ENCODE assay signal across 18 mouse cellular contexts in the genomic region with DNA sequence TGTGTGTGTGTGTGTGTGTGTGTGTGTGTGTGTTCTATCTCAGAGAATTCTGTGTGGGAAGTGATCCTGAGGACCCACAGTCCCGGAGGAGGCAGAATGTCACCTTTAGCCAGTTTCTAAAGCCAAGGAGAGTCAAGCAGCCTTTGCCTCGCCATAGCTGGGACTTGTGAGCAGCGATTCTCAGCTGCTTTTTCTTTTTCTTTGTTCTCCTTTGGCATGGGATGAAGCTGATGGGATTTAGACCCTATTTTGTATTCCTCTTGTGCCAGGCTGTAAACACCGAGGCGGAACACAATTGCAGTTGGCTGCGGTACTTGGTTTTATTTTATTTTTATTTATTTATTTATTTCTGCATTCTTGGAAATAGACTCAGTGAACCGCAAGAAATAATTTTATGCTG. TPM values are rescaled to one million over a fixed set of nuclear protein-coding genes. Genes with fewer than 3 reads are reported as not detected.
DNase-seq lines count a peak whose midpoint lies in the region; ATAC-seq lines count a peak whose summit lies in the region.
"Had no signal": no experiment of that assay in that cellular context is flagged by ENCODE, and none has a peak within 500 bp of the region (broad histone marks: within the 10 kb centered on the region; RNA-seq: fewer than 3 reads in every experiment).

No protein-coding gene starts in this region.

- WGBS in forebrain, embryonic 14.5 days: 67% methylated on average over 7 of the region's 7 CpGs
- 47% methylated on average over 7 of the region's 7 CpGs for WGBS in forebrain, embryonic 16.5 days
- WGBS in hindbrain, embryonic 16.5 days: 52% methylated on average over 7 of the region's 7 CpGs
- 91% methylated on average over 7 of the region's 7 CpGs for WGBS in hindbrain, embryonic 10.5 days
- WGBS in midbrain, embryonic 14.5 days: 34% methylated on average over 7 of the region's 7 CpGs

- H3K27ac ChIP-seq in forebrain, embryonic 14.5 days (ENCODE audit: low read depth, low read length): no peak overlapping the region
- no peak overlapping the region for H3K27ac ChIP-seq in forebrain, embryonic 16.5 days (ENCODE audit: low read length)
- H3K27ac ChIP-seq in hindbrain, embryonic 16.5 days (ENCODE audit: low read depth, low read length): no peak overlapping the region; the same call in 1 of the 2 replicates
- no peak overlapping the region for H3K27ac ChIP-seq in hindbrain, embryonic 10.5 days
- peak overlapping the region; percentile 61 for H3K27ac ChIP-seq in midbrain, embryonic 14.5 days (replicated peaks; ENCODE audit: low read depth, low read length)
- H3K27ac ChIP-seq: embryonic facial prominence, embryonic 12.5 days; forebrain, embryonic 13.5 days; heart, adult 2 months; heart, embryonic 13.5 days had no signal

- H3K9me3 ChIP-seq in forebrain, embryonic 14.5 days (replicated peaks; ENCODE audit: control insufficient read depth, low read length): no peaks in the 10 kb centered on the region
- no peaks in the 10 kb centered on the region for H3K9me3 ChIP-seq in forebrain, embryonic 16.5 days (ENCODE audit: control insufficient read depth, low read length)
- no peaks in the 10 kb centered on the region for H3K9me3 ChIP-seq in hindbrain, embryonic 16.5 days (ENCODE audit: control insufficient read depth, low read length)
- no peaks in the 10 kb centered on the region for H3K9me3 ChIP-seq in hindbrain, embryonic 10.5 days
- no peaks in the 10 kb centered on the region for H3K9me3 ChIP-seq in midbrain, embryonic 14.5 days (ENCODE audit: control insufficient read depth, low read length)
- H3K9me3 ChIP-seq: embryonic facial prominence, embryonic 12.5 days; forebrain, embryonic 13.5 days; heart, embryonic 13.5 days had no signal

- peak; percentile 33 for DNase-seq in forebrain, embryonic 14.5 days (ENCODE audit: low spot score)
- no peak for DNase-seq in hindbrain, embryonic 10.5 days (ENCODE audit: low spot score)
- peak; percentile 52 for DNase-seq in midbrain, embryonic 14.5 days
- DNase-seq in kidney, postnatal 36 days: no peak
- no peak for DNase-seq in urinary bladder, adult 18-20 months (ENCODE audit: low spot score in 2 of 2)
- DNase-seq: cerebellum, adult 2 months; cerebellum, postnatal 25 days; gastrocnemius, postnatal 14 days; heart, adult 2 months; heart, postnatal 14 days; lung, postnatal 4 days had no signal

- no peaks in the 10 kb centered on the region for H3K27me3 ChIP-seq in forebrain, embryonic 14.5 days (replicated peaks; ENCODE audit: control insufficient read depth, insufficient read depth, low read length)
- no peaks in the 10 kb centered on the region for H3K27me3 ChIP-seq in forebrain, embryonic 16.5 days (replicated peaks; ENCODE audit: control insufficient read depth, insufficient read depth, low read length)
- no peaks in the 10 kb centered on the region for H3K27me3 ChIP-seq in hindbrain, embryonic 16.5 days (replicated peaks; ENCODE audit: control insufficient read depth, insufficient read depth, low read length)
- no peaks in the 10 kb centered on the region for H3K27me3 ChIP-seq in hindbrain, embryonic 10.5 days (ENCODE audit: insufficient read depth, poor library complexity, severe bottlenecking)
- no peaks in the 10 kb centered on the region for H3K27me3 ChIP-seq in midbrain, embryonic 14.5 days (ENCODE audit: control insufficient read depth, insufficient read depth, low read length)
- H3K27me3 ChIP-seq: embryonic facial prominence, embryonic 12.5 days; forebrain, embryonic 13.5 days; heart, embryonic 13.5 days had no signal

- no peak for ATAC-seq in forebrain, embryonic 14.5 days
- ATAC-seq in forebrain, embryonic 16.5 days: no peak
- peak; percentile 71; the same call in 1 of the 2 replicates for ATAC-seq in hindbrain, embryonic 16.5 days
- no peak for ATAC-seq in midbrain, embryonic 14.5 days (ENCODE audit: low FRiP score, low TSS enrichment)
- ATAC-seq: forebrain, embryonic 13.5 days; inflammation-experienced regulatory T-cells, adult 6 months had no signal

- no peaks in the 10 kb centered on the region for H3K4me1 ChIP-seq in forebrain, embryonic 14.5 days (ENCODE audit: control insufficient read depth, insufficient read depth, low read length)
- peaks cover 2% of the 10 kb centered on the region; the same call in 1 of the 2 replicates for H3K4me1 ChIP-seq in forebrain, embryonic 16.5 days (replicated peaks; ENCODE audit: control insufficient read depth, insufficient read depth, low read length)
- no peaks in the 10 kb centered on the region for H3K4me1 ChIP-seq in hindbrain, embryonic 16.5 days (ENCODE audit: control insufficient read depth, insufficient read depth, low read depth, low read length)
- H3K4me1 ChIP-seq in hindbrain, embryonic 10.5 days (replicated peaks): 0 out of 2 replicates have a peak, but pooled peaks cover 7% of the 10 kb centered on the region
- 0 out of 2 replicates have a peak, but pooled peaks cover 9% of the 10 kb centered on the region for H3K4me1 ChIP-seq in midbrain, embryonic 14.5 days (ENCODE audit: control insufficient read depth, insufficient read depth, low read length)
- H3K4me1 ChIP-seq: embryonic facial prominence, embryonic 12.5 days; heart, embryonic 13.5 days had no signal

- H3K9ac ChIP-seq in forebrain, embryonic 14.5 days (ENCODE audit: low read length): no peak overlapping the region
- no peak overlapping the region for H3K9ac ChIP-seq in forebrain, embryonic 16.5 days (replicated peaks; ENCODE audit: low read depth, low read length)
- no peak overlapping the region for H3K9ac ChIP-seq in hindbrain, embryonic 16.5 days (ENCODE audit: low read depth, low read length)
- no peak overlapping the region for H3K9ac ChIP-seq in midbrain, embryonic 14.5 days (replicated peaks; ENCODE audit: low read length)
- H3K9ac ChIP-seq: embryonic facial prominence, embryonic 12.5 days; forebrain, embryonic 13.5 days; heart, embryonic 13.5 days had no signal

- H3K4me3 ChIP-seq in forebrain, embryonic 14.5 days (ENCODE audit: low read depth, low read length): no peak overlapping the region
- H3K4me3 ChIP-seq in forebrain, embryonic 16.5 days (replicated peaks; ENCODE audit: low read length): no peak overlapping the region
- H3K4me3 ChIP-seq in hindbrain, embryonic 16.5 days (ENCODE audit: low read length): no peak overlapping the region
- no peak overlapping the region for H3K4me3 ChIP-seq in hindbrain, embryonic 10.5 days
- no peak overlapping the region for H3K4me3 ChIP-seq in midbrain, embryonic 14.5 days (replicated peaks; ENCODE audit: low read depth, low read length)
- H3K4me3 ChIP-seq: embryonic facial prominence, embryonic 12.5 days; forebrain, embryonic 13.5 days; heart, adult 2 months; heart, embryonic 13.5 days had no signal

- no peak overlapping the region for H3K4me2 ChIP-seq in forebrain, embryonic 14.5 days (ENCODE audit: low read length)
- H3K4me2 ChIP-seq in forebrain, embryonic 16.5 days (ENCODE audit: low read length): no peak overlapping the region
- no peak overlapping the region for H3K4me2 ChIP-seq in hindbrain, embryonic 16.5 days (ENCODE audit: low read length)
- H3K4me2 ChIP-seq in midbrain, embryonic 14.5 days (ENCODE audit: low read length): no peak overlapping the region
- H3K4me2 ChIP-seq: embryonic facial prominence, embryonic 12.5 days; forebrain, embryonic 13.5 days; heart, embryonic 13.5 days had no signal

- no peaks in the 10 kb centered on the region for H3K36me3 ChIP-seq in forebrain, embryonic 14.5 days (ENCODE audit: control insufficient read depth, insufficient read depth, low read length)
- no peaks in the 10 kb centered on the region for H3K36me3 ChIP-seq in forebrain, embryonic 16.5 days (ENCODE audit: control insufficient read depth, insufficient read depth)
- no peaks in the 10 kb centered on the region for H3K36me3 ChIP-seq in hindbrain, embryonic 16.5 days (ENCODE audit: control insufficient read depth, insufficient read depth, low read length)
- H3K36me3 ChIP-seq in hindbrain, embryonic 10.5 days: no peaks in the 10 kb centered on the region
- H3K36me3 ChIP-seq in midbrain, embryonic 14.5 days (ENCODE audit: control insufficient read depth, insufficient read depth, low read length): no peaks in the 10 kb centered on the region
- H3K36me3 ChIP-seq: embryonic facial prominence, embryonic 12.5 days; heart, embryonic 13.5 days had no signal

RNA-seq across cellular contexts. Expression of a gene that starts 25.2 kb away (rescaled TPM):
- 66.3 and 71.1 TPM in 2 replicates for polyA plus RNA-seq in forebrain, embryonic 14.5 days (2014; fragmentation: Nextera tagmentation; extraction: Ambion mirVana)
- polyA plus RNA-seq in forebrain, embryonic 16.5 days (2015; fragmentation: Nextera tagmentation; extraction: Ambion mirVana): 49.6 and 68.2 TPM in 2 replicates
- 48.5 and 64.7 TPM in 2 replicates for polyA plus RNA-seq in hindbrain, embryonic 16.5 days (2015; fragmentation: Nextera tagmentation; extraction: Ambion mirVana)
- polyA plus RNA-seq in hindbrain, embryonic 10.5 days (2016; fragmentation: Nextera tagmentation; extraction: Ambion mirVana): 47.6 and 54.3 TPM in 2 replicates
- polyA plus RNA-seq in midbrain, embryonic 14.5 days (2014; fragmentation: Nextera tagmentation; extraction: Ambion mirVana): 68.6 and 76.9 TPM in 2 replicates

RNA-seq across cellular contexts. Expression of a gene that starts 49.1 kb away (rescaled TPM):
- not detected in 2 replicates for polyA plus RNA-seq in forebrain, embryonic 14.5 days (2014; fragmentation: Nextera tagmentation; extraction: Ambion mirVana)
- polyA plus RNA-seq in forebrain, embryonic 16.5 days (2015; fragmentation: Nextera tagmentation; extraction: Ambion mirVana): 0.19 and 0.23 TPM in 2 replicates
- polyA plus RNA-seq in hindbrain, embryonic 16.5 days (2015; fragmentation: Nextera tagmentation; extraction: Ambion mirVana): 0.26 TPM in 1 of 2 replicates, not detected in the other
- polyA plus RNA-seq in hindbrain, embryonic 10.5 days (2016; fragmentation: Nextera tagmentation; extraction: Ambion mirVana): 0.12 TPM in 1 of 2 replicates, not detected in the other
- 0.13 TPM in 1 of 2 replicates, not detected in the other for polyA plus RNA-seq in midbrain, embryonic 14.5 days (2014; fragmentation: Nextera tagmentation; extraction: Ambion mirVana)
- polyA plus RNA-seq: inflammation-experienced regulatory T-cells, adult 6 months; limb, embryonic 11.5 days had no signal

Comparison
In these comparisons a context has a peak if more than half of its experiments do, and no peak if none do; other contexts are left out.
1. DNase-seq: peak in forebrain, embryonic 14.5 days (single experiment) and midbrain, embryonic 14.5 days (single experiment); none in hindbrain, embryonic 10.5 days (single experiment), kidney, postnatal 36 days (0 of 2) and urinary bladder, adult 18-20 months (0 of 2).